Mouse (Mus musculus) gastrocnemius, postnatal 4 days (tissue): ENCODE measurements around the gene Smim12. TPM values are rescaled to one million over a fixed set of nuclear protein-coding genes. Genes with fewer than 3 reads are reported as not detected.
A peak's percentile ranks its signal among the peaks of the same experiment; 100 is the strongest.

ENCODE experiments used
- DNase-seq, 2 experiments: peaks; one replicate each; pipeline ENCODE4 v3.0.0; 2021 to 2022; ENCODE audit warnings: low spot score in 2 of 2, mixed read lengths in 2 of 2
- long read RNA-seq, 2 experiments: library from polyadenylated mRNA; stranded (forward); transcript quantifications; one replicate each; pipeline ENCODE4 v2.0.0; 2021
- total RNA-seq, 2 experiments: library from RNA; stranded (reverse); gene quantifications; 2 replicates each; pipeline ENCODE4 v1.2.3; 2021

Smim12 gene
- 10 to 100 TPM; 31.7 to 35.6 TPM for total RNA-seq
- long read RNA-seq, experiment 1, transcript Smim12-201 (2 exons, 1,022 nt): major isoform, 43 of 44 reads
- long read RNA-seq, experiment 1, partial matches to known transcripts: 1 of 44 reads
- long read RNA-seq, experiment 1, other reads (novel, unspliced or antisense): 0 of 44 reads
- long read RNA-seq, experiment 2, transcript Smim12-201 (2 exons, 1,022 nt): major isoform, 46 of 46 reads
- long read RNA-seq, experiment 2, partial matches to known transcripts: 0 of 46 reads
- long read RNA-seq, experiment 2, other reads (novel, unspliced or antisense): 0 of 46 reads

DNA sequence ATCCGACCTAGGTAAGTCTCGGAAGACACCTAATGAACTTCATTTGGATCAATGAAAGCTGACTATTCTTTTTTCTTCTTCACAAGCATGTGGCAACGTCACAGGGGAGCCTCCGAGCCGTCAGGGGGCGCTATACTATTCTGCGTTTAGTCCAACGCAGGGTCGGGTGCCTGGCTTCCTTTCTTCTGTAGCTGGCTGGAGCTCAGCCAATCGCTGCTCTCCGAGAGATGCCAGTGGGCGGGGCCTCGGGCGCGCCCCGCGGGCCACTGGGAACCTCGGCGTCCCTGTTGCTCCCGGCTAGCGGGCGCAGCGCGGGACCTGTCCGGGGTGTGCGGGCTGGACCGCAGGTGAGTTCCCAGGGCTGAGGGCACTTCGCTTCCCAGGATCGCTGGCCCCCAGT lies at the start of gene Smim12:
Gene Smim12 (plus strand): TSS at position 233 of the 400 bp plus-strand sequence.
- peak; percentile 99 to 100 for DNase-seq

DNA sequence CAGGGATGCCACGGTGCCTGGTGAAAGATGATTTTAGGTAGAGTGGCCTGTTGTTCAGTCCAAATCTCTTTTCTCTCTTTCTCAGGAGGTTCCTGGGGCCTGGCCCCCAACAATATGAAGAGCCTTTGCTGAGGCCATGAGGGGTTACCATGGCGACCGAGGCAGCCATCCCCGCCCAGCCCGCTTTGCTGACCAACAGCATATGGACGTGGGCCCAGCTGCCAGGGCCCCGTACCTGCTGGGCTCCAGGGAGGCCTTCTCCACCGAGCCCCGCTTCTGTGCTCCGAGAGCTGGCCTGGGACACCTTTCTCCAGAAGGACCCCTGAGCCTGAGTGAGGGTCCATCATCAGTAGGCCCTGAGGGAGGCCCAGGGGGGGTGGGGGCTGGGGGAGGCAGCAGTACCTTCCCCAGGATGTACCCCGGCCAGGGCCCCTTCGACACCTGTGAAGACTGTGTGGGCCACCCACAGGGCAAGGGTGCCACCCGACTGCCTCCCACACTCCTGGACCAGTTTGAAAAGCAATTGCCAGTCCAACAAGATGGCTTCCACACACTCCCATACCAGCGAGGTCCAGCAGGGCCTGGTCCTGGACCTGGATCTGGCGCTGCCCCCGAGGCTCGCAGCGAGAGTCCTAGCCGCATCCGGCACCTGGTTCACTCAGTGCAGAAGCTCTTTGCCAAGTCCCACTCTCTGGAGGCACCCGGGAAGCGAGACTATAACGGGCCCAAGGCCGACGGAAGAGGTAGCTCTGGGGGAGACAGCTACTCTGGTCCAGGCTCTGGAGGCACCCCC lies 48.9 kb upstream of the Smim12 start:
- DNase-seq: no peak

DNA sequence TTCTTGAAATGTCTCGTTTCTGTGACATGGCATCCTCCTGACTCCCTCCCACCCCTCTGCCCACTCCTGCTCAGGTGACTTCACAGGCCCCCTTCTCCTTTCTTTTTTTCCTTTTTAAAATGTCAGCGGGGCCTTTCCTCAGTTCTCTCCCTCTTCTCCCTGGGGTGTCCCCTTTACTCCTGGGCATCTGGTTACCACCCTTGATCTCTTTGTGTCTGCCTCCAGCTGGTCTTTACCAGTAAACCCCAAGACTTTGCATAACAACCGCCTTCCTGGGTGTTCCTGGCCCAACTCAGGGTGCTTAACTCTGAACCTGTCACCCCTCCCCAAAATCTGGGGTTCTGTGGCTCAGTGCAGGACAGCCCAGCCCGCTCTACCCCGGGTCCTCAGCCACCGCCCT lies 45.0 kb upstream of the Smim12 start:
- DNase-seq: no peak

DNA sequence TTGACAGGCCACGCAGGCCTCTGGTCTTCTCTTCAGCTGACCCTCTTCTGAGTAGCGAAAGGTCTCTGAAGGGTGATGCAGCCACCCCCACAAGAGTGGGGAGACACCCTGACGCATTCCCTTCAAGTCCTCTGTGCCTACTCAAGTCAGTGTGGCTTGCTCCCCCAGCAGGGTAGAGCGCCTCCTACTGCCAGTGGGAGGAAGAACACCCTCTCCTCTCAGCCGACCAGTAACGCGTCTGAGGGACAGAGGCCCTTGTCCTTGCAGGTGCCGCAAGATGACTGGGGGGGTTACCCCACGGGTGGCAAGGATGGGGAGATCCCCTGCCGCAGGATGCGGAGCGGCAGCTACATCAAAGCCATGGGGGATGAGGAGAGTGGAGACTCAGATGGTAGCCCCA lies 44.2 kb upstream of the Smim12 start:
- DNase-seq: no peak

DNA sequence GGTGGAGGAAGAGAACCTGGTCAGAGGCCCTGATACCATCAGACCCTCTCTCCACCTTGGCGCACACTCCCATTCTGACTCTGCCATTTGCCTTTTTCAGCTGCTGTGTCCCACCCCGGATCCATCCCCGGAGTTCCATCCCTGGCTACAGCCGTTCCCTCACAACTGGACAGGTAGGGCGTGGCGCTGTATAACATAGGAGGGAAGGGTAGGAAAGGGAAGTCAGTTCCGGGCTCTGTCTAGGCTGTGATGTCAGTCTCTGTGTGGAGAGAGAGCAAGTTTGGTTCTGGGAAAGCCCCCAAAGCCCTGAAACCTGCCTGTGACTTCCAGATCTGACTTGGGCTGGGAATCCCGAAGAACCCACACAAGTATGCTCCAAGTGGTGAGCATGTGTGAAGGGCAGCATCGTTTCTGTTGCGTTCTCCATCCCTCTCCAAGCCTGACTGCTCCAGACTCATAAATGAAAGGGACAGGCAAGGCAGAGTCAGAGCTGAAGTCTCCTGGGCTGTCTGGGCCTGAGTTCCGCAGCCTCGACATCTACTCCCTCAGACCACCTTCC lies 43.3 kb upstream of the Smim12 start:
- no peak for DNase-seq

DNA sequence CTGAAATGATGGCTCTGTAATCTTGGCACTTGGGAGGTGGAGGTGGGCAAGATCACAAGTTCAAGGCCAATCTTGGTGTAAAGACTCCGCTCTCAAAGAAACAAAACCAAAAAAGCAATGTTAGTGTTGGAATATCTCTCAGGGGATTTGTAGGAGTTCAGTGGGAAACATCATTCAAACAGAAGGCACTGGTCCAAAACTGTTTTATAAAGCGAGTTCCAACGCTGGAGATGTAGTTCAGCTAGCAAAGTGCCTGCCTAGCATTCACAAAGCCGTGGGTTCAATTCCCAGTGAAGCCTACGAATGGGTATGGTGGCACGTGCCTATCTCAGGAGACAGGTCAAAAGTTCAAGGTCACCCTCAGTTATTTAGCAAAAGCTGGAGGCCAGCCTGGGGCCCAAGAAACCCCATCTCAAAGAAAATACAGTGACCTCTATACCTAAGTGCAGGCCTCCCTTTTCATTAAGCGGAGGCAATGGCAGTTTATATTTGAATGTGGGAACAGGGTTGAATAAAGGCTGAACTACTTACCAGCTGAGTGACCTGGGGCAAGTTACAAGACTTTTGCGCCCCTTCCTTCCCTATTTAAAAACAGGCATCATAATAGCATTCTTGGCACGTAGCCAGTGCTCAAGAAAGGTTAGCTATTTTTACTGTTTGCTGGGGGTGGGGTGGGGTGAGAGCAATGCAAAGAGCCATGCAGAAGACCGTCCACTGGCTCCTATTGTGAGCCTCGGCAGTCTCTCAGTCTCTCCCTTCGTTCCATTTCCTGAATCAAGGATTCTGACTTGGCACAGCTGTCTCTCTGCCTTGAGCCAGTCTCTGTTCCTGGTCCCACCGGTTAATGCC lies 42.6 kb upstream of the Smim12 start:
- DNase-seq: no peak

DNA sequence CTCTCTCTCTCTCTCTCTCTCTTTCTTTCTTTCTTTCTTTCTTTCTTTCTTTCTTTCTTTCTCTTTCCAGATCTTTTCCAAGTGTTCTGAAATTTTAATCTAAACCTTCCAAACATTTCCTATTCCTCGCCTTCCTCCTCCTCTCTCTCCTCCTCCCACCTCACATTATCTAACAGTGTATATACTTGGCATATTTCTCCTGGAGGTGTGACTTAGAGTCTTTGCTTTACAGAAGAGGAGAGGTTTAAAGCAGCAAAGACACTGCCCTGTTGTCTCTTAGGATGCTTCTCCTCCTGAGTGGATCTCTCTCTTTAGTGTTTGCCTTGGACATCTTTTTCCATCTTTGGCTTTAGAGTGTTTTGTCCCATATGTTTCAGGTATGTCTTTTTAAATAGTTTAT lies 40.5 kb upstream of the Smim12 start:
- DNase-seq: no peak

DNA sequence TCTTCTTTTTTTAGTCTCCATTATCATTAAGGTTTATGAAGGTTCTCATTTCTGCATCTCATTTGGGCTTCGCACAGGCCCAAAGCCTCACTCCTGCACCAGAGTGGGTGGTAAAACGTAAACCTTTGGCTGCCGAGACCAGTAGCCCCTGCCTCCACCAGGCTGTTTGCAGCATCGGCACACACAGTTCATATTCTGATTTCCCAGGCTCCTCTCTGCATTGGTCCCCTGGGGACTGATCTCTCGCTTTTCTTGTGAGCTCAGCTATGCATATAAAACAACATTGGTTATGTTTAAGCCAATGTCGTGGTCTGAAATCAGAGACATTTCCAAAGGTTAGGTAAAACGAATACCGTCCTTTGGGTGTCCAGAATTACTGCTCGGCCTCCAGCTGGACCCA lies 32.3 kb upstream of the Smim12 start:
- no peak for DNase-seq

DNA sequence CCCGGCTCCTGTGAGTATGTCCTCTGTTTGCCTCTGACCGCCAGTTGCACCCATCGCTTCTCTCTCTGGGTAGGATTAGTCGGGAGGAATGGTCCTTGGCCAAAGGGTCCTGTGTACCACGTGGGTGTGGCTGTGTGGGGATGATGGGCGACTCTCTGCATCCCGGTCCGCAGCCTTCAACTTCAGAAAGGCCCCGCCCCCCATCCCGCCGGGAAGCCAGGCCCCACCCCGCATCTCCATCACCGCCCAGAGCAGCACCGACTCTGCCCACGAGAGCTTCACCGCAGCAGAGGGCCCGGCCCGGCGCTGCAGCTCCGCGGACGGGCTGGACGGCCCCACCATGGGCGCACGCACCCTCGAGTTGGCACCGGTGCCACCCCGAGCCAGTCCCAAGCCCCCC lies 29.1 kb upstream of the Smim12 start:
- DNase-seq: no peak

DNA sequence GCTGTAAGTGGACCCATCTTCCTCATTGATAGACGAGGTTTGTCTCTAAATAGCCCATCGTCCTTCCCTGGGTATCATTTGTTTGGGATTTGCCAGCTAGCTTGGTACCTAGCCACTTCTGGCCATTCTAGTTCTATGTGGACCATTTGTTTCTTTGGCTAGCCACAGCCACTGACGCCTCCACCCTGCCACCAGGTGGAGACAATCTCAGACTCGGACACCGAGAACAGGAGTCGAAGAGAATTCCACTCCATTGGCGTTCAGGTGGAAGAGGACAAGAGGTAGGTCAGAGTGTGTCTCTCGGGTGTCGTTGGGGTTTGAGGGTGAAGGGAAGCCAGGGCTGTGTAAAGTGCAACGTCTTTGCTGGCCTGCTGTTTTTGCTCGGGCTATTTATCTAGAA lies 28.5 kb upstream of the Smim12 start:
- DNase-seq: no peak

DNA sequence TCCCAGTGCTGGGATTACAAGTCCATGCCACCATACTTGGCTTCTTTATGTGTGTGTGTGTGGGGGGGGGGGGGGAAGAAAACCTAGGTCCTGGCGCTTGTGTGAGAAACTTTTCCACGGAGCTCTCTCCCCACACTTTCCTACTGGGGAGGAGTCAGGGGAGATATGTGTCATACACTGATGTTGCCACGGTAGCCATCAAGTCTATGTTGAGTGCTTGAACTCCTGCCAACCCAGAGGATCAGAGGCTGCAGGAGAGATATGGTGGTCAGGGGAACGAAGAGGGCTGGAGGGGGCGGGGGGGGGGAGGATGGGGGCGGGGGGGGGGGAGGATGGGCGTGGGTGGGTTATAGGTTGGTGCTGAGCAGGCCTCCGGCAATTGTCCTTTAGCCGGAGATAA lies 27.8 kb upstream of the Smim12 start:
- no peak for DNase-seq

DNA sequence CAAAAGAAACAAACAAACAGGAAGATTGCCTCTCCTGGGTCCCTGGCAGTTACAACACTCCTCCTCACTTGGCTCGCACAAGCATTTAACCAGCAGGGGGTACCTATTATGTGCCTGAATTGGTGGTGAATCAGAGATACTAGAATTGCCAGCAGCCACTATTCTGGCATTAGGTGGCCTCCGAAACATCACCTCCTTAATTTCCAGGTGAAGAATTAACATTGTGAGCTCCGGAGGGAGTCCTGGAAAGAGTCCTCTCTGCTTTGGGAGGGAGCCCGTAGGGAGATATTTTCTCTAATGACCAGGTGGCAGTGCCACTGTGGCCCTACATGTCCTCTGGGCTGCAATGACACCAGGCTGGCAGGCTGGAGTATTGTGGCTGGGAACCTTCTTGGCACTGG lies 27.3 kb upstream of the Smim12 start:
- DNase-seq: no peak

DNA sequence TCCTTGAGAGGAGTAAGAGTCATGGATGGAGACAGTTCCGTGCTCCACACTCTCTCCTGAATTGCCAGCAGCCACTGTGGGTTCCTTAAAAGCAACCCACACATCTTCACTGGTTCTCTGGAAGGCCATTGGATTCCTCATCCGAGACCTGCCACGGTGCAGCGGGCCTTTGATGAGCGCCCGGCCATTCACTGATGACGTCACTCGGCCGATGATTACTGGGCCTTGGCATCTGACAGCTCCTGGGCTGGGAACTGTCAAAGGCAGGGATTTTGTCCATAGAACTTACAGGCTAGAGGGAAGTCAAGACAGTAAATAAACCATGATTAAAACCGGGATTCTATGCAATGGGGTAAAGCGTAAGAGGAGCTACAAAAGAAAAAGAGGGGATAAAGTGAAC lies 26.5 kb upstream of the Smim12 start:
- no peak for DNase-seq

DNA sequence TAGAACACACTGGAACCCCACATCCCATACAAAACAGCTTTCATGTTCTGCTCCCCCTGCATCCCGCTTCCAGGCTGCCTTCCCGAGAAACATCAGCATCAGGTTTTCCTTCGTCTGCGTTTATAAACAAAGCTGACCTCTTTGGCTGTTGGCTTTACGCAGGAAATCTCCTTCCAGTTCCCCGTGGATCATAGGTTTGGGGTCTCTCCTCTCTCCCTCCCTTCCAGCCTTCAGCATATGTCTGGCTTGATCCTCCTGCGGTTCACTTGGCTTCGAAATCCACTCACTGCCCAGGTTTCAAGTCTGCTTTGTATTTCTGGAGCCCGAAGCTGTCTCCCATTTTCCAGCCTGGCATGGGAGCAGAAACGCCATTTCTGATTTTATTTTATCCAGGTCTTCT lies 20.3 kb upstream of the Smim12 start:
- DNase-seq: no peak

DNA sequence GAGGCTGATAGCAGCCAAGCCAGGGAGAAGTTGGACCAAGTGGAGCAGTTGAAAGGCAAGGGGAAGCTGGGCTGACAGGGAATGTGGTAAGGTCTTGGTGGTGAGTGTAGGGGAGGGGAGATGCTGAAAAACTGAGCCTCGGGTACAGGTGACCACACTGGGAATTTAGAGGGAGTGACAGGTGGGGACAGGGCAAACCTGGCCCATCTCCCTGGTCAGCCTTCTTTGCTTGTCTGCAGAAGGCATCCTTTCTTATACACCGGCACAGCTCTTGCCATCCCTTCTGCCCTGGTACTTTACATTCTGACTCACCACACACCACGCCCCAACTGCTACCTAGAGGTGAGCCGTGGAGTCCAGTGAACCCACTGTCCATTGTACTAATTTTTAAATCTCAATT lies 19.8 kb upstream of the Smim12 start:
- DNase-seq: no peak

DNA sequence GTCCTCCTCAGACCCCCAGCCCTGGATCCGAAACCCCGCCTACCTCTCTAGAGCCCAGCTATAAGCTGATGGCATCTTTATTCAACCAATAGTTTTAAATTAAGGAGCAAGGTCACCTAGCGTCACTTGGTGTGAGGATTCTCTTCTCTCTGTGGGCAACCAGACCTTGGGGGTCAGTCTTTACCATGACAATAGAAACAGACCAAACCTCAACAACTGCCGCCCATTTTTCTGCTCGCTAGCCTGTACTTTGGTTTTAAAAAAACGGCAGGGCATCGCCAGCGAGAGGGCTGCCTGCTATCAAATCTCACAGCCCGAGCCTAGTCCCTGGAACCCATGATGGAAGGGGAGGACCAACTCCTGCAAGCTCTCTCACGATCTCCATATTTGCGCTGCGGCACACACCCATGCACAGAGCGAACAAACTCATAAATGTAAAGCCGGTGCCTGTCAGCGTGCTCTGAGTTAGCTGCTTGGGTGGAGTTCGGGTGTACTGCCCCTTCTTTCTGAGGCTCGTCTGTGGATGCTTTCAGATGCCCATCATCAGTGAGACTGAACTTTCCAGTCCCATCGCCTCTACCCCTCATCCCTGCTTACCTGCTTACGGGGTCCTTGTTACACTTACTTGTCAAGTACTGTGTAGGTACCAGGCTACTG lies 19.0 kb upstream of the Smim12 start:
- DNase-seq: no peak

DNA sequence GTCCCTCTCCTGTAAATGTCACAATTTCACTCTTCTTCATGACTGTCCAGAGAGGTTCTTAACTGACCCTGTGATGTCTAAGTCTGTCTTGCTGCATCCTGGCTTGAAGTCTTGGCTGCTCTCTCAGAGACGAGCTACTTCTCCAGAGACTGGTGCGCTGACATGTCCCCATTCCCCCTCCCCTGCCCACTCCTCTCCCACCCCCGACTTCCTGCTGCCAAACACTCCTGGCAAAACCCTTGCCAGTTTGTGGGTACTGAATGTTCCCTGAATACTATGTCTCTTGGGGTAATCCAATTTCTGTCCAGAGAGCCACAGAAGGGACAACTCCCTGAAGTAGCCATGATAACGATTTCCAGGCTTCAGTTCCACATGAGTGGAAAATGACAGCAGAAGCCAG lies 17.5 kb upstream of the Smim12 start:
- no peak for DNase-seq

DNA sequence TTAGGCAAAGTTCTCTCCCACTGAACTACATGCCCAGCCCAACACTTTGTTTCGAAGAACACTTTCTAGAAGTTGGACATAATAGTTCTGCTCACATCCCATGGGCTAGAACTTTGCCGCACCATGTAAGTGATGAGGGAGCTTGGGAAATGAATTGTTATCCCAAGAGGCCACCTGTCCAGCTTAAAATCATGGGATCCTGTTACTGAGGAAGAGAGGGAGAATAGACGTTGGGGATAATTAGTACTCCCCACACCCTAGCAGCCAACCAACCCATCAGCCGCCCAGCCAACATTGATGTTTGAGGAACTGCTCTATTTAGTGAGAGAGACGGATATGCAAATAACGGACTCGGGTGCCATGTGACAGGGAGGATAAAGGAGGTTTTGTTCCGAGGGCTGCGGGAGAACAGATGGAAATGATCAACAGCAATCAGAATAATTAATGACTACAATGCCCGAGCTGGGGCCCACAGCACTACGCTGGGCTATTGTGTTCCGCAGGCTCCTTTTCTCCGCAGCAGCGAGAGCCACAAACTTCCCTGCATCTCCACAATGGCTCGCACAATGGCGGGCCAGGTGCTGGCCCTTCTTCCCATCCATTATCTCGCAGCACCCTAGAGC lies 16.4 kb upstream of the Smim12 start:
- no peak for DNase-seq

DNA sequence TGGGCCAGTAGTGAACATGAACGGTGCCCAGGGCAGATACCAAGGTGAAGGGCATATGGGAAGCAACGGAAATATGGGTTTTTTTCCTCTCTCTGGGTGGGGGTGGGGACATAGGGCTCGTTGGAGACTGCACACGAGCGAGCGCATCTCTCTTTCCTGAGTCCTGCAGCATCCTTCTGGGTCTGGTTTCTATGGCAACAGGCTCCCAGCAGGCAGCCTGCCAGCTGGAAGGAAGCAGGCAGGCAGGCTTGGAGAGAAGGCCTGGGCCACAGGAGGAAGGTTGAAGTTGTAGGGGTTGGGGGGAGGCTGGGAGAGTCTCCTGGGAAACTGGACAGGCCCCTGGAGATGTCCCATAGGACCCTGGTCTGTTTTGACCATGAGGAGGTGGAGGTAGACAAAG lies 11.6 kb upstream of the Smim12 start:
- DNase-seq: no peak

DNA sequence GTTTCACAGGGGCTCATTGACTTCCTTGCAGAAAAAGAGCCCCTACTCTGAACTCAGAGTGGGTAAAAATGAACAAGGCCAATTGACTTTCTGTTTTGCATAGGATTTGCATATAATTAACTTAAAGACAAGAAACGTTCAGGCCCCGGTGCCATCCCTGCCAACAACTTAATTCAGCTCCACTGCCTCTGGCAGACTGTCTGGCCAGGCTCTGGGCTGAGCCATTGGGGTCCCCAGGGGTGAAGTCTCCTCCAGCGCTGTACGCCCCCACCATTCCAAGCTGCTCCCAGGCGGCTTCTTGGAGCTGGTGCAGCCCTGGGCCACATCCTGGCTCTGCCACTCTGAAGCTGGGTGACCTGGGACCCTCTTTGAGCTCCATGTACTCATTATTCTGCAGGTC lies 11.0 kb upstream of the Smim12 start:
- no peak for DNase-seq
